In genomic region chr14:8218730-8219380, GRCm38 (mm10) we compare ENCODE assay signal across 8 mouse cellular contexts. TPM values are rescaled to one million over a fixed set of nuclear protein-coding genes. Genes with fewer than 3 reads are reported as not detected.
DNase-seq lines count a peak whose midpoint lies in the region; ATAC-seq and TF ChIP-seq lines count a peak whose summit lies in the region.

No protein-coding gene starts in this region.

- no peak for ATAC-seq in heart, embryonic 15.5 days (replicated peaks; ENCODE audit: insufficient number of reproducible peaks, insufficient read depth, low FRiP score, low read depth)
- no peak for ATAC-seq in neural tube, embryonic 14.5 days (ENCODE audit: low read depth)
- no peak for ATAC-seq in liver, postnatal 0 days

- no peak for TF ChIP-seq EP300 in liver, postnatal 0 days (IDR thresholded peaks at IDR 0.05; ENCODE audit: low read depth)

- no peaks in the 10 kb centered on the region for H3K27me3 ChIP-seq in heart, embryonic 15.5 days
- peaks cover 2% of the 10 kb centered on the region; the same call in 1 of the 2 replicates for H3K27me3 ChIP-seq in neural tube, embryonic 14.5 days (ENCODE audit: control insufficient read depth, insufficient read depth, low read length)
- no peaks in the 10 kb centered on the region for H3K27me3 ChIP-seq in liver, postnatal 0 days (ENCODE audit: insufficient read depth, low read length)

- H3K9ac ChIP-seq in heart, embryonic 15.5 days: no peak overlapping the region; the same call in 1 of the 2 replicates
- H3K9ac ChIP-seq in neural tube, embryonic 14.5 days (replicated peaks; ENCODE audit: low read depth, low read length): no peak overlapping the region
- no peak overlapping the region for H3K9ac ChIP-seq in liver, postnatal 0 days (replicated peaks)

- H3K27ac ChIP-seq in heart, embryonic 15.5 days: peak overlapping the region; percentile 40
- H3K27ac ChIP-seq in neural tube, embryonic 14.5 days (ENCODE audit: low read depth, low read length): peak overlapping the region; percentile 39; the same call in 1 of the 2 replicates
- H3K27ac ChIP-seq in liver, postnatal 0 days (ENCODE audit: low read depth): no peak overlapping the region

- WGBS in heart, embryonic 15.5 days: 49% methylated on average over 10 of the region's 10 CpGs
- 11% methylated on average over 10 of the region's 10 CpGs for WGBS in neural tube, embryonic 14.5 days
- 68% methylated on average over 10 of the region's 10 CpGs for WGBS in liver, postnatal 0 days (ENCODE audit: insufficient replicate concordance)

- no peak for DNase-seq in heart, postnatal 4 days
- DNase-seq in embryo, embryonic 10 days (ENCODE audit: low spot score): peak; percentile 71
- DNase-seq in kidney, adult 18-20 months: peak; percentile 28
- no peak for DNase-seq in liver, postnatal 0 days
- DNase-seq in testis, postnatal 14 days (ENCODE audit: low spot score): no peak
- no peak for DNase-seq in right cerebral cortex, postnatal 36 days (ENCODE audit: low spot score in 2 of 2)

- no peak overlapping the region for H3K4me3 ChIP-seq in heart, embryonic 15.5 days
- no peak overlapping the region for H3K4me3 ChIP-seq in neural tube, embryonic 14.5 days (ENCODE audit: low read depth, low read length)
- H3K4me3 ChIP-seq in liver, postnatal 0 days (ENCODE audit: low read depth, low read length): no peak overlapping the region

- 0 out of 2 replicates have a peak, but pooled peaks cover 3% of the 10 kb centered on the region for H3K36me3 ChIP-seq in heart, embryonic 15.5 days
- no peaks in the 10 kb centered on the region for H3K36me3 ChIP-seq in neural tube, embryonic 14.5 days (ENCODE audit: control insufficient read depth, insufficient read depth, low read length)
- 0 out of 2 replicates have a peak, but pooled peaks cover 5% of the 10 kb centered on the region for H3K36me3 ChIP-seq in liver, postnatal 0 days (replicated peaks; ENCODE audit: insufficient read depth, low read length)

- TF ChIP-seq CTCF in liver, postnatal 0 days (IDR thresholded peaks at IDR 0.05; ENCODE audit: low read depth): no peak

- no peaks in the 10 kb centered on the region for H3K9me3 ChIP-seq in heart, embryonic 15.5 days (replicated peaks)
- no peaks in the 10 kb centered on the region for H3K9me3 ChIP-seq in neural tube, embryonic 14.5 days (ENCODE audit: control insufficient read depth, low read length)
- no peaks in the 10 kb centered on the region for H3K9me3 ChIP-seq in liver, postnatal 0 days (ENCODE audit: low read length)

- H3K4me1 ChIP-seq in heart, embryonic 15.5 days (replicated peaks): peaks cover 25% of the 10 kb centered on the region
- peaks cover 21% of the 10 kb centered on the region for H3K4me1 ChIP-seq in neural tube, embryonic 14.5 days (ENCODE audit: control insufficient read depth, insufficient read depth, low read length)
- H3K4me1 ChIP-seq in liver, postnatal 0 days (ENCODE audit: insufficient read depth): peaks cover 29% of the 10 kb centered on the region; the same call in 1 of the 2 replicates

- H3K4me2 ChIP-seq in heart, embryonic 15.5 days: no peak overlapping the region
- H3K4me2 ChIP-seq in neural tube, embryonic 14.5 days (ENCODE audit: low read depth, low read length): no peak overlapping the region; the same call in 1 of the 2 replicates
- no peak overlapping the region for H3K4me2 ChIP-seq in liver, postnatal 0 days (ENCODE audit: low read depth, low read length)

RNA-seq across cellular contexts. Expression of gene Kctd6, which starts 4.9 kb away (rescaled TPM):
- 12.5 and 12.6 TPM in 2 replicates for polyA plus RNA-seq in heart, embryonic 15.5 days (2015; fragmentation: Nextera tagmentation; extraction: Ambion mirVana)
- 10 to 100 TPM; 13.2 to 14.1 TPM for total RNA-seq in heart, postnatal 4 days (2021)
- 10.8 and 12.9 TPM in 2 replicates for polyA plus RNA-seq in neural tube, embryonic 14.5 days (2014; fragmentation: Nextera tagmentation; extraction: Ambion mirVana)
- 9.7 and 10.0 TPM in 2 replicates for polyA plus RNA-seq in liver, postnatal 0 days (2015; fragmentation: Nextera tagmentation; extraction: Ambion mirVana)

RNA-seq across cellular contexts. Expression of gene Acox2, which starts 40.3 kb away (rescaled TPM):
- 0.82 TPM in 1 of 2 replicates, not detected in the other for polyA plus RNA-seq in heart, embryonic 15.5 days (2015; fragmentation: Nextera tagmentation; extraction: Ambion mirVana)
- total RNA-seq in heart, postnatal 4 days (2021): not detected
- not detected in 2 replicates for polyA plus RNA-seq in neural tube, embryonic 14.5 days (2014; fragmentation: Nextera tagmentation; extraction: Ambion mirVana)
- polyA plus RNA-seq in liver, postnatal 0 days (2015; fragmentation: Nextera tagmentation; extraction: Ambion mirVana): 64.9 and 66.7 TPM in 2 replicates

RNA-seq across cellular contexts. Expression of gene Pdhb, which starts 46.0 kb away (rescaled TPM):
- polyA plus RNA-seq in heart, embryonic 15.5 days (2015; fragmentation: Nextera tagmentation; extraction: Ambion mirVana): 520 and 606 TPM in 2 replicates
- 100 to 1,000 TPM; 617 to 634 TPM for total RNA-seq in heart, postnatal 4 days (2021)
- polyA plus RNA-seq in neural tube, embryonic 14.5 days (2014; fragmentation: Nextera tagmentation; extraction: Ambion mirVana): 276 and 285 TPM in 2 replicates
- polyA plus RNA-seq in liver, postnatal 0 days (2015; fragmentation: Nextera tagmentation; extraction: Ambion mirVana): 119 and 125 TPM in 2 replicates

Comparison
In these comparisons a context has a peak if more than half of its experiments do, and no peak if none do; other contexts are left out.
1. DNase-seq: peak in embryo, embryonic 10 days (single experiment) and kidney, adult 18-20 months (single experiment); none in heart, postnatal 4 days (single experiment), liver, postnatal 0 days (single experiment), testis, postnatal 14 days (single experiment) and right cerebral cortex, postnatal 36 days (0 of 2).
2. RNA of gene Acox2, which starts 40.3 kb away (polyA plus RNA-seq): 64.9 to 66.7 TPM in liver, postnatal 0 days; not detected in neural tube, embryonic 14.5 days and 0.82 TPM in heart, embryonic 15.5 days; every median in the first group is over 10 times any median in the second.